Mouse (Mus musculus) megakaryocyte, embryonic 14.5 days (primary cell): ENCODE measurements around the gene Ndufa9. TPM values are rescaled to one million over a fixed set of nuclear protein-coding genes. Genes with fewer than 3 reads are reported as not detected.

Experiments
- H3K27me3 ChIP-seq: replicated peaks from 2 replicates; pipeline ENCODE3; 2012; ENCODE audit warnings: inconsistent platforms
- H3K36me3 ChIP-seq: replicated peaks from 2 replicates; pipeline ENCODE3; 2012; ENCODE audit warnings: low read length, inconsistent platforms, mixed read lengths
- H3K4me1 ChIP-seq: 2 replicates; pipeline ENCODE4 v1.6.1; 2012; ENCODE audit warnings: inconsistent platforms
- H3K4me3 ChIP-seq: replicated peaks from 2 replicates; pipeline ENCODE3; 2012; ENCODE audit warnings: moderate library complexity, mild to moderate bottlenecking, inconsistent platforms
- H3K9me3 ChIP-seq: 2 replicates; pipeline ENCODE4 v1.6.1; 2012; ENCODE audit warnings: inconsistent platforms
- FLI1 ChIP-seq: IDR thresholded peaks from 2 replicates; pipeline ENCODE4 v1.6.1; 2012; ENCODE audit warnings: low read length, inconsistent platforms, mixed read lengths
- GATA1 ChIP-seq: IDR thresholded peaks from 3 replicates; pipeline ENCODE4 v1.6.1; 2012; ENCODE audit warnings: mixed read lengths, low read length, inconsistent platforms, borderline replicate concordance
- polyA plus RNA-seq: library from polyadenylated mRNA; stranded (reverse); fragments of >175 nt; gene quantifications from 2 replicates; pipeline ENCODE4 v1.2.3, GENCODE M21; 2012; ENCODE audit warnings: low replicate concordance; ENCODE audit not compliant: insufficient read depth

The Ndufa9 gene
- polyA plus RNA-seq, 1 experiment = 4.3 TPM

DNA sequence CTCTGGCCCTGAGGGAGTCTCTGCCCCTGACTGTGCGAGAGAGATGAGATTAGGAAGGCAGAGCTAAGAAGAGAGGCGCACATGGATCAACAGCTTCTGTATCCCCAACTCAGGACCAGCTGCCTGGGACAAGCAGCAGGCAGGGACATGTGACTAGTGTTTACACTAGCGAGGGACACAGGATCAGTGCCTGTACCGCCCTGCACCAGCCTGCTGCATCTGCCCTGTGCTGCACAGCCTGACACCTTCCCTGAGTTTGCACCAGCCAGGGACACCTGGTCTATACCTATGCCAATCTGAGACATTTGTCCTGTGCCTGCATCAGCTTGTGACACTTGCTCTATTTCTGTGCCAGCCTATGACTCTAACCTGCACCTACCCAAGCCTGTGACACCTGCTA is 75.1 kb downstream of the Ndufa9 start:
- Histone ChIP-seq H3K36me3 (no peaks in the 10 kb centered on the region), H3K27me3 (peaks cover 38% of the 10 kb centered on the region), H3K4me1 (peaks cover 22% of the 10 kb centered on the region), H3K4me3 (peak overlapping the region; percentile 50), H3K9me3 (no peaks in the 10 kb centered on the region)
- TF ChIP-seq FLI1 (no peak), GATA1 (no peak)

DNA sequence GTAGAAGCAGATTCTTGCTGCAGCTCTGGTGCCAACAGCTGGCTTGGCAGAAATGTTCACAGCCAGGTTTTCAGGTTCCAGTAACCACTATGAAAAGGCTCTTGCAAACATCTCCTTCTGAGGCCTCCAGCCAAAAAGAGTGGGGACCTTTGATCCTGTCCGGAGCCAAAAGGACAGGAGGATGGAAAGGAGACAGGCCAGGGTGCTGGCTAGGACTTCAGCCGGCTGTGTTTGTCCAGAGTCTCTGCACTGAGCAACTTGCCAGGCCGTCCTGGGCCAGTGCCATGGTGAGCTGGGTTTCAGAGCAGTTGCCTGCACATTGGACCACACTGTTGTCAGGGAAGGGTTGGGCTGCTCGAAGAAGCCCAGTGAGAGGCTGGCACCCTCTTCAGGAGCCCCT is 76.6 kb downstream of the Ndufa9 start:
- Histone ChIP-seq H3K27me3 (peaks cover 35% of the 10 kb centered on the region), H3K4me1 (peaks cover 38% of the 10 kb centered on the region), H3K4me3 (no peak overlapping the region), H3K36me3 (no peaks in the 10 kb centered on the region), H3K9me3 (no peaks in the 10 kb centered on the region)
- TF ChIP-seq FLI1 = no peak
- no peak for TF ChIP-seq GATA1

Other genes starting within 250 kb of the Ndufa9 start
- gene Kcna1, start 202.8 kb downstream of the Ndufa9 start, polyA plus RNA-seq = not detected in 2 replicates
- gene Kcna6, start 108.5 kb downstream of the Ndufa9 start, polyA plus RNA-seq = not detected in 2 replicates
- not detected in 2 replicates for gene Akap3, start 4.0 kb upstream of the Ndufa9 start, polyA plus RNA-seq
- gene Dyrk4, start 72.7 kb upstream of the Ndufa9 start, polyA plus RNA-seq = not detected in 2 replicates
- gene Rad51ap1, start 90.5 kb upstream of the Ndufa9 start, polyA plus RNA-seq = 7.2 and 10.9 TPM in 2 replicates
- gene D6Wsu163e, start 90.8 kb upstream of the Ndufa9 start, polyA plus RNA-seq = 1.0 TPM in 1 of 2 replicates, not detected in the other
- gene Fgf6, start 166.4 kb upstream of the Ndufa9 start, polyA plus RNA-seq = 0.02 TPM in 1 of 2 replicates, not detected in the other
- gene Fgf23, start 223.8 kb upstream of the Ndufa9 start, polyA plus RNA-seq = 0.19 TPM in 1 of 2 replicates, not detected in the other